Mouse (Mus musculus): ENCODE results near the gene Mrpl2. TPM values are rescaled to one million over a fixed set of nuclear protein-coding genes. Genes with fewer than 3 reads are reported as not detected.

Mrpl2 gene
- total RNA-seq, 1 experiment from 2014 or later: 28.5 TPM

- ATAC-seq (replicated peaks; ENCODE audit: insufficient number of reproducible peaks, low FRiP score, low TSS enrichment, poor library complexity, severe bottlenecking): no peak
These were observed 45.4 kb downstream of the Mrpl2 start for GRCm38 (mm10) chr17:46691390-46691789.

DNA sequence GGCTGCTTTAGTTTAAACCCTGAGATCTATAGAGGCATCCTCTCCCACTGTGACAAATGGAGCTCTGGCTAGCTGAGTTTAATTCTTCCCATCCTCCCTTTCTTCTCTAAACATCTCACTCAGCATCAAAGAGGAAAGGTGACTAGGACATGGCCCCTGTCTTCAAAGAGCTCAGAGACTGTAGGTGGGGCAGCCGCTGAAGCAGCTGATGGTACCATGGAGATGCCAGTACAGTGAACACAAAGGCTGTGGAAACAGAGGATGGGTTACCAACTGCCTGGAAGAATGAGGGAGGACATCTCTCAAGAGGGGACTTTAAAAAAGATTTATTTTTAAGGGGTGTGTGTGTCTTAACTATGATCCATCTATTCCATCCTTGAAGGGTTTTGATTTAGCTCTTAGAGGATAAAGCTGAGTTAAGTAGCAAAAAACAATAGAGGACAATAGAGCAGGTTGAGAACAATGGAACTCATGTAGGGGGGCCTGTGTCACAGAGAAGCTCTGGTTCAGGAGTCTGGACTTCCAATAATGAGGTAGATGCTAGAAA, 48.6 kb downstream of the Mrpl2 start:
- no peak for ATAC-seq (replicated peaks; ENCODE audit: insufficient number of reproducible peaks, low FRiP score, low TSS enrichment, poor library complexity, severe bottlenecking)

- ATAC-seq (replicated peaks; ENCODE audit: insufficient number of reproducible peaks, low FRiP score, low TSS enrichment, poor library complexity, severe bottlenecking): no peak
These were observed 52.5 kb downstream of the Mrpl2 start for GRCm38 (mm10) chr17:46698515-46698914.

DNA sequence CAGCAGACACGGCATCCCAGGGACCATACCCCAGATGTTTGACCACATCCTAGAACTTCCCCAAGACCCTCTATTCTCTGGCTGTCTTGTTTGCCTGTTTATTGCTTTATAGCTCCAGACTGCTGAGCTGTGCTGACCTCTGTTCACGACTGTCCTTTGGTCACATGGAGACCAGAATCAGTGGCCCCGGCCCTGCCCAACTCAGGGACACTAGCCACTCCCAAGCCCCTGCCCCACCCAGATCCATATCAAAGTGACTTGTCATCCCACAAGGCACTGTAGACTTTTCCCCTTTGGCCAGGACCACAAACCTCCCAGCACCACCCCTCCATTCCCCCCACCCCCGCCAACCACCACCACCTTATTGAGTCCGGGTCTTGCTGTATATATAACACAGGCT, 53.2 kb downstream of the Mrpl2 start:
- ATAC-seq (replicated peaks; ENCODE audit: insufficient number of reproducible peaks, low FRiP score, low TSS enrichment, poor library complexity, severe bottlenecking): no peak

Other genes starting within 250 kb of the Mrpl2 start
- not detected in 3 replicates for gene Crip3, start 217.3 kb upstream of the Mrpl2 start, total RNA-seq (2017)
- not detected in 3 replicates for gene Slc22a7, start 207.8 kb upstream of the Mrpl2 start, total RNA-seq (2017)
- gene Ttbk1, start 158.6 kb upstream of the Mrpl2 start, total RNA-seq (2017): under 0.01 to 0.58 TPM (median 0.48 TPM) in 3 replicates
- gene Dnph1, start 149.5 kb upstream of the Mrpl2 start, total RNA-seq (2017): not detected in 3 replicates
- 4.4 to 7.6 TPM (median 4.9 TPM) in 3 replicates for gene Cul9, start 99.8 kb upstream of the Mrpl2 start, total RNA-seq (2017)
- gene Srf, start 90.1 kb upstream of the Mrpl2 start, total RNA-seq (2017): 24.8 to 46.0 TPM (median 36.6 TPM) in 3 replicates
- not detected in 3 replicates for gene Ptk7, start 16.7 kb upstream of the Mrpl2 start, total RNA-seq (2017)
- 15.6 to 18.9 TPM (median 18.5 TPM) in 3 replicates for gene Klc4, start 207 bp upstream of the Mrpl2 start, total RNA-seq (2017)
- gene Cul7, start 4.1 kb downstream of the Mrpl2 start, total RNA-seq (2017): 2.0 to 3.2 TPM (median 3.2 TPM) in 3 replicates
- gene Rrp36, start 28.1 kb downstream of the Mrpl2 start, total RNA-seq (2017): 52.8 to 99.5 TPM (median 65.5 TPM) in 3 replicates
- gene Mea1, start 32.6 kb downstream of the Mrpl2 start, total RNA-seq (2017): 79.9 to 102 TPM (median 82.5 TPM) in 3 replicates
- 24.6 to 30.1 TPM (median 28.5 TPM) in 3 replicates for gene Klhdc3, start 34.7 kb downstream of the Mrpl2 start, total RNA-seq (2017)
- gene Ppp2r5d, start 58.9 kb downstream of the Mrpl2 start, total RNA-seq (2017): 24.4 to 34.6 TPM (median 30.2 TPM) in 3 replicates
- gene Pex6, start 65.2 kb downstream of the Mrpl2 start, total RNA-seq (2017): 5.4 to 11.1 TPM (median 10.3 TPM) in 3 replicates
- gene Gnmt, start 82.9 kb downstream of the Mrpl2 start, total RNA-seq (2017): 2.2 to 3.4 TPM (median 3.1 TPM) in 3 replicates
- 88.2 to 109 TPM (median 106 TPM) in 3 replicates for gene Cnpy3, start 106.0 kb downstream of the Mrpl2 start, total RNA-seq (2017)
- 0.38 TPM in 1 of 3 replicates, not detected in the others for gene Ptcra, start 117.5 kb downstream of the Mrpl2 start, total RNA-seq (2017)
- gene 2310039H08Rik, start 126.4 kb downstream of the Mrpl2 start, total RNA-seq (2017): 4.2 to 8.7 TPM (median 4.2 TPM) in 3 replicates
- gene Rpl7l1, start 136.4 kb downstream of the Mrpl2 start, total RNA-seq (2017): 87.5 to 121 TPM (median 88.0 TPM) in 3 replicates
- 15.0 to 38.1 TPM (median 25.2 TPM) in 3 replicates for gene Bicral, start 212.3 kb downstream of the Mrpl2 start, total RNA-seq (2017)
- gene Tbcc, start 244.5 kb downstream of the Mrpl2 start, total RNA-seq (2017): 6.9 to 17.1 TPM (median 7.5 TPM) in 3 replicates